Mouse (Mus musculus) right cerebral cortex, adult 18-20 months (tissue): ENCODE measurements around the gene Runx2.

ENCODE experiments used
- DNase-seq: peaks from one replicate; pipeline ENCODE4 v3.0.0; 2022; ENCODE audit warnings: mixed read lengths

Runx2 gene

GRCm38 (mm10) chr17:44455681-44456600 lies 358.7 kb downstream of the Runx2 start:
- peak; percentile 58 for DNase-seq

GRCm38 (mm10) chr17:44449915-44450471 lies 364.6 kb downstream of the Runx2 start:
- DNase-seq, result no peak
